Mouse (Mus musculus) myocyte (in vitro differentiated cells): ENCODE measurements around the gene Aaed1. TPM values are rescaled to one million over a fixed set of nuclear protein-coding genes. Genes with fewer than 3 reads are reported as not detected.

Source experiments
- H3K27me3 ChIP-seq: one replicate; pipeline ENCODE4 v1.6.1; 2011; ENCODE audit not compliant: control insufficient read depth, insufficient read depth, insufficient read length
- H3K36me3 ChIP-seq: one replicate; pipeline ENCODE4 v1.6.1; 2011; ENCODE audit not compliant: control insufficient read depth, insufficient read depth
- H3K4me2 ChIP-seq: one replicate; pipeline ENCODE4 v1.6.1; 2011; ENCODE audit warnings: low read depth, control low read depth
- H3K4me3 ChIP-seq: one replicate; pipeline ENCODE4 v1.5.1; 2011; ENCODE audit warnings: mild to moderate bottlenecking, control low read depth, moderate library complexity
- H3K79me2 ChIP-seq: one replicate; pipeline ENCODE4 v1.6.1; 2011; ENCODE audit not compliant: control insufficient read depth, insufficient read depth
- H3ac ChIP-seq: one replicate; pipeline ENCODE4 v1.6.1; 2011; ENCODE audit not compliant: control insufficient read depth, insufficient read length
- CEBPB ChIP-seq: IDR thresholded peaks from 2 replicates; pipeline ENCODE4 v1.6.1; 2011; ENCODE audit warnings: mild to moderate bottlenecking, moderate library complexity; ENCODE audit not compliant: poor library complexity, insufficient read depth, severe bottlenecking
- E2F4 ChIP-seq: IDR thresholded peaks from one replicate; pipeline ENCODE4 v1.6.1; 2011; ENCODE audit warnings: mild to moderate bottlenecking, control low read depth, moderate library complexity; ENCODE audit not compliant: insufficient read depth
- MAX ChIP-seq: IDR thresholded peaks from one replicate; pipeline ENCODE4 v1.6.1; 2011; ENCODE audit warnings: low read depth, mild to moderate bottlenecking, control low read depth
- MYOD1 ChIP-seq, 3 experiments: IDR thresholded peaks; one replicate each; pipeline ENCODE4 v1.6.1; 2011; ENCODE audit warnings: control low read depth in 2 of 3, low read depth in 2 of 3, mild to moderate bottlenecking in 2 of 3, moderate library complexity in 1 of 3; ENCODE audit not compliant: insufficient read length in 2 of 3, control insufficient read depth in 1 of 3
- MYOG ChIP-seq, 3 experiments: IDR thresholded peaks; one replicate each; pipeline ENCODE4 v1.6.1; 2011; ENCODE audit warnings: control low read depth in 2 of 3, low read depth in 2 of 3, mild to moderate bottlenecking in 2 of 3; ENCODE audit not compliant: insufficient read length in 2 of 3, control insufficient read depth in 1 of 3, insufficient read depth in 1 of 3
- POLR2A ChIP-seq: IDR thresholded peaks from one replicate; pipeline ENCODE4 v1.6.1; 2011; ENCODE audit warnings: low read depth, mild to moderate bottlenecking, control low read depth, moderate library complexity; ENCODE audit not compliant: insufficient read length
- POLR2AphosphoS2 ChIP-seq: IDR thresholded peaks from one replicate; pipeline ENCODE4 v1.6.1; 2011; ENCODE audit warnings: low read depth, control low read depth; ENCODE audit not compliant: insufficient read length
- REST ChIP-seq: IDR thresholded peaks from one replicate; pipeline ENCODE4 v1.6.1; 2011; ENCODE audit warnings: mild to moderate bottlenecking, control low read depth, moderate library complexity; ENCODE audit not compliant: insufficient read depth, insufficient read length
- SRF ChIP-seq: IDR thresholded peaks from one replicate; pipeline ENCODE4 v1.6.1; 2011; ENCODE audit warnings: low read depth; ENCODE audit not compliant: control insufficient read depth, insufficient read length
- TCF12 ChIP-seq: IDR thresholded peaks from one replicate; pipeline ENCODE4 v1.6.1; 2011; ENCODE audit warnings: mild to moderate bottlenecking, control low read depth; ENCODE audit not compliant: poor library complexity, insufficient read depth, severe bottlenecking
- TCF3 ChIP-seq: IDR thresholded peaks from one replicate; pipeline ENCODE4 v1.6.1; 2011; ENCODE audit warnings: low read depth, control low read depth; ENCODE audit not compliant: insufficient read length
- USF1 ChIP-seq: IDR thresholded peaks from one replicate; pipeline ENCODE4 v1.6.1; 2011; ENCODE audit warnings: low read depth, mild to moderate bottlenecking, control low read depth, moderate library complexity
- polyA plus RNA-seq: library from polyadenylated mRNA; unstranded; fragments of >200 nt; fragmentation: generic; extraction: Trizol; gene quantifications from one replicate; pipeline ENCODE4 v1.2.1, GENCODE M21; 2012; ENCODE audit warnings: missing spikeins

Aaed1 gene
- polyA plus RNA-seq, 1 experiment, result 12.1 TPM

DNA sequence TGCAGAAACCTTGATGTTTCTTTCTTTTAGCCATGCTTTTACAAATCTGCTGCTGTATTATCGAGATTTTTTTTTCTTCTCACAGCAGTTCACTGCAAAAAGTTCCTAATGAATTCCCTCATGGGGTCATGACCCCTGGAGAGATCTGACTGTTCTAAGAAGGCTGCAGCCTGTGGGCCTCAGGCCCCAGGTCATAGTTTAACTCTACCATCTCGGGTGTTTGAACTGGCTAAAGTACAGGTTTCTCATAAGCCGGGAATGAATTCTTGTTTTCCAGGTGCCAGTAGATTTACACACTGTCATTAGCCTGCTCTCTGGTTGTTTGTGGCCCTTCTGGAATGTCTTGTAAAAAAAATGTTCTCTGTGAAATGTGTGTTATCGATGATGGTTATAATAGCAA, 25.7 kb downstream of the Aaed1 start:
- no peaks in the 10 kb centered on the region for H3K36me3 ChIP-seq
- no peak overlapping the region for H3ac ChIP-seq
- no peaks in the 10 kb centered on the region for H3K79me2 ChIP-seq
- H3K27me3 ChIP-seq, result no peaks in the 10 kb centered on the region
- H3K4me2 ChIP-seq, result no peak overlapping the region
- no peak overlapping the region for H3K4me3 ChIP-seq
- TF ChIP-seq SRF (no peak), TCF3 (no peak)

DNA sequence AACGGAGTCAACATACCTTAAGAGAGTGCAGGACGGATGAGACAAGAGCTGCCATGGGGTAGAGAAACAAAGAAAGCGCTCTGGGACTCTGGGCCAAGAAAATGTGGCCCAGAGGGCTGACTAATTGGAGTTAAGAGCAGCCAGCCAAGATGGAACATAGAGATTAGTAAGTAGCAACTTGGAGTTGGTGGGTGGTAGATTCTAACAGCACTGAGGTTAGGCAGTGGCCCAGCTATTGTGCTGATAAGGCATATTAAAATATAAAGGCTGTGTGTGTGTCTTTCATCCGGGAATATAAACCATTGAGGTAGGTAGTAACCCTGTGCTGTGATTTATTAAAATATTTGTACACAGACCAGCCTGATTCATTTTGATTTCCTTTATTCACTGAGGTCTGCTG, 26.2 kb downstream of the Aaed1 start:
- Histone ChIP-seq H3K36me3 (no peaks in the 10 kb centered on the region), H3K4me3 (no peak overlapping the region), H3K4me2 (no peak overlapping the region), H3K27me3 (no peaks in the 10 kb centered on the region), H3K79me2 (no peaks in the 10 kb centered on the region), H3ac (no peak overlapping the region)
- TF ChIP-seq MYOG (IDR thresholded peaks at IDR 0.05; ENCODE audit: control insufficient read depth in 1 of 3, insufficient read depth in 1 of 3, insufficient read length in 2 of 3, low read depth in 2 of 3), result no peak
- no peak for TF ChIP-seq REST
- no peak for TF ChIP-seq USF1
- no peak for TF ChIP-seq POLR2AphosphoS2
- no peak for TF ChIP-seq TCF12
- TF ChIP-seq POLR2A, result no peak
- no peak for TF ChIP-seq SRF
- TF ChIP-seq TCF3, result no peak
- TF ChIP-seq CEBPB, result no peak
- no peak for TF ChIP-seq E2F4
- no peak for TF ChIP-seq MYOD1 (IDR thresholded peaks at IDR 0.05; ENCODE audit: control insufficient read depth in 1 of 3, insufficient read length in 2 of 3, low read depth in 2 of 3)
- TF ChIP-seq MAX, result no peak

DNA sequence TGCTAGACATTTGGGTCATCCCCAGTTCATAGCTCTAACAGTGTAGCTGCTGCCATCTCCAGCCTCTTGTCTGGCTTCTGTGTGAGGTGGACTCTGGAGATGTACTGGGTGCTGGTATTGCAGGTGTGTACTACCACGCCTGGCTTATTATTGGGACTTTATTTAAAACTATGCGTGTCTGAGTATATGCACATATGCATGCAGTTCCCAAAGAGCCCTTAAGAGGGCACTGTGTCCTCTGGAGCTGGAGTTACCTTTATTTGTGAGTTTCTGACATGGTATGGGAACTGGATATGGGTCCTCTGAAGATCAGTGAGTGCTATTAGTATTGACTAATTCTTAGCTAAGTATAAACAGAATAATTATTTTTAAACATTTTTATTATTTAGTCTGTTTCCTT, 27.8 kb downstream of the Aaed1 start:
- H3K27me3 ChIP-seq, result no peaks in the 10 kb centered on the region
- H3K79me2 ChIP-seq, result no peaks in the 10 kb centered on the region
- no peaks in the 10 kb centered on the region for H3K36me3 ChIP-seq
- TF ChIP-seq REST (no peak), TCF12 (no peak), MYOD1 (IDR thresholded peaks at IDR 0.05; ENCODE audit: control insufficient read depth in 1 of 3, insufficient read length in 2 of 3, low read depth in 2 of 3) (no peak), CEBPB (no peak), USF1 (no peak), MYOG (IDR thresholded peaks at IDR 0.05; ENCODE audit: control insufficient read depth in 1 of 3, insufficient read depth in 1 of 3, insufficient read length in 2 of 3, low read depth in 2 of 3) (no peak), MAX (no peak), E2F4 (no peak), POLR2A (no peak)
- no peak overlapping the region for H3K4me2 ChIP-seq
- no peak overlapping the region for H3ac ChIP-seq
- H3K4me3 ChIP-seq, result no peak overlapping the region

DNA sequence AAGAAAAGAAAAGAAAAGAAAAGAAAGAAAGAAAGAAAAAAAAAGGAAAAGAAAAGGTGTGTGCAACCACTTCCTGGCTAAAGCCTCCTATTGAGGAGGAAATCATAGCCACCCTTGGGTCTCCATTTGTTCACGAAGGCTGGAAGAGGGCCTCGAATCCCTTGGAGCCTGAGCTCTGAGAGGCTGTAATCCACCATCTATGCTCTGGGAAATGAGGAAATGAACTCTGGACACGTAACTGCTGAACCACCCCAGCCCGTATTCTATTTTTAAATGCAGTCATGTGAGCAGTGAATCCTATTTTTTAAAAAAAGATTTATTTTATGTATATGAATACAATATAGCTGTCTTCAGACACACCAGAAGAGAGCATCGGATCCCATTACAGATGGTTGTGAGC, 31.6 kb downstream of the Aaed1 start:
- TF ChIP-seq POLR2A, result no peak
- no peak for TF ChIP-seq SRF
- TF ChIP-seq MAX, result no peak
- no peak for TF ChIP-seq TCF3
- TF ChIP-seq USF1, result no peak
- TF ChIP-seq MYOG (IDR thresholded peaks at IDR 0.05; ENCODE audit: control insufficient read depth in 1 of 3, insufficient read depth in 1 of 3, insufficient read length in 2 of 3, low read depth in 2 of 3), result no peak
- TF ChIP-seq POLR2AphosphoS2, result no peak
- TF ChIP-seq REST, result no peak
- TF ChIP-seq E2F4, result no peak
- no peak for TF ChIP-seq TCF12
- no peak for TF ChIP-seq MYOD1 (IDR thresholded peaks at IDR 0.05; ENCODE audit: control insufficient read depth in 1 of 3, insufficient read length in 2 of 3, low read depth in 2 of 3)
- no peak for TF ChIP-seq CEBPB
- H3K79me2 ChIP-seq, result no peaks in the 10 kb centered on the region
- H3K4me2 ChIP-seq, result no peak overlapping the region
- H3K27me3 ChIP-seq, result no peaks in the 10 kb centered on the region
- H3K4me3 ChIP-seq, result no peak overlapping the region
- no peaks in the 10 kb centered on the region for H3K36me3 ChIP-seq
- H3ac ChIP-seq, result no peak overlapping the region

DNA sequence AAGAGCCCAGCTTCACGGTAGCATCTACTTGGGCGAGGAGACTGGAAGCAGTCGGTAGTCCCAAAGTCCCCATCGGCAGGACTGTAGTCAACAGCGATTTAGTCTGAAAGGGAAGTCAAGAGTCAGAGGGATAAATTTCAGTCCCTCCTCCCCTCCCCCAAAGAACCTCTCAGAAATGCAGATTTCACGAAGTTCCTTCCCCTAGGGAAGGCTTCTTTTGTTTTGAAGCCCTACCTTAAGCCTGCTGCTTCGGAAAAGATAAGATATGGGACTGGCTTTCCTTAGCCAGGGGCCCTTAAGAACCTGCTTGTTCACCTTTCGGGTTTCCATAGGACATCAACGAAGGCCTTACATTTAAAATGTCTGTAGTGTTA, 36.8 kb downstream of the Aaed1 start:
- Histone ChIP-seq H3K36me3 (no peaks in the 10 kb centered on the region), H3ac (no peak overlapping the region), H3K4me3 (peak overlapping the region; percentile 41), H3K4me2 (peak overlapping the region; percentile 85), H3K79me2 (peaks cover 3% of the 10 kb centered on the region), H3K27me3 (no peaks in the 10 kb centered on the region)
- TF ChIP-seq E2F4, result no peak
- TF ChIP-seq SRF, result no peak
